Mouse (Mus musculus) cerebellum, adult 11-12 months (tissue): ENCODE data around the gene Fasl.

ENCODE experiments used
- DNase-seq: peaks from one replicate; pipeline ENCODE4 v3.0.0; 2022

The Fasl gene

DNA sequence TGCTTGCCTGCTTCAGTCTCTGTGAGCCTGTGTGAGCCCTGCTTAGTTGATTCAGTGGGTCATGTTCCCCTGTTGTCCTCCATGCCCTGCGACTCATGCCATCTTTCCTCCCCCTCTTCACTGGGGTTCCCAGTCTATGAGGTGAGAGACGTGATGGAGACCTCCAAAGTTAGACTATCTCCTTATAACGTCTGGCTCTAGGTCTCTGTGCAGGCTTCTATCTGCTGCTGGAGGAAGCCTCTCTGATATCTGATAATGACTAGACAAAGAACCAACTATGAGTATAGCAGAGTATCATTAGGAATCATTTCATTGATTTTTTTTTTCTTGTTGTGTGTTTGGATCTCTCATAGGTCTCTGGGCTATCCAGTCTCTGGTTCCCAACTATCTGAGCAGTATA is 31.7 kb downstream of the Fasl start:
- no peak for DNase-seq

DNA sequence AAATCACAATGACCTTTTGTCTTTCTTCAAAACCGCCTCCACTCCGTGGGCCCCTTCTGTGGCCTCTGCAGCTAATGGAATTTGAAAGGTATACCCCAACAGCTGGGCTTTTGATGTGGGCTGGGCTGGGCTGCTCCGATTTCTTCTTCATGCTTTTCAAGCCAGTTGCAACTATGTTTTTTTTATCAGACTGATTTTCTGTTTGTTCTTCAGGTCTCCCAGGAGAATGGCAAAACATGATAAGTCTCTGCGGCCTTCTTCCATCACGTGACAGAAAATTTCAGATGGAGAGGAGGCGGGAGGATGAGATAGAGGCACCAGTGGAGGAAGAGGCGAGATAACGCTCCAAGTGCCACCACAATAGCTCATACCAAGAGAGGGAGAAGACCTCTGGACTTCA is 37.0 kb downstream of the Fasl start:
- no peak for DNase-seq

DNA sequence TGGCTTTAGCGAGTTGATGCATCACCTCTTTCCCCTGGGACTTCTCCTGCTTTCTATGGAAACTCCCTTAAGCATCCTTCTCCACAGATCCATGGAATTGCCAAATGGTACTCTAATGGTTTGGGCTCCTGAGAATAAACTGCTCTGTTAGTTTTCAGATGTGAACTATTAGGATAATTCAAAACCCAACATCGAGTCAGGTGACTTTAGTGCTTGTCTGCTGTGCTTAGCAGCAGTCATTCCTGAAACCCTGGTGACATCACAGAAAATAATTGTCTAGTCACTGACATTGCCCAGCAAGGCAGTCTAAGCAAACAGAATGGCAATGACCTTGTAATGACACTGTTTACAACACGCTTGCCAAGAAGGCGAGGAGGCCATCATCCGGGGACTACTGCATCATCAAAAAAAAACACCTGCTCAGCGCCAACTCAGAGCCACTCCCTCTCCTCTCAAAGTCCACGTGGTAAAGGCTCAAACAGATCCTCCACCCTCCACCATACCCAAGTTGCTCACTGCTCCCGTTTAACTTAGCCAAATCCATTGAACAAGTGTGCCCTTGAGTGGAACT is 37.7 kb downstream of the Fasl start:
- no peak for DNase-seq

- no peak for DNase-seq
Measured at GRCm38 (mm10) chr1:161748685-161749084, 39.6 kb downstream of the Fasl start.

DNA sequence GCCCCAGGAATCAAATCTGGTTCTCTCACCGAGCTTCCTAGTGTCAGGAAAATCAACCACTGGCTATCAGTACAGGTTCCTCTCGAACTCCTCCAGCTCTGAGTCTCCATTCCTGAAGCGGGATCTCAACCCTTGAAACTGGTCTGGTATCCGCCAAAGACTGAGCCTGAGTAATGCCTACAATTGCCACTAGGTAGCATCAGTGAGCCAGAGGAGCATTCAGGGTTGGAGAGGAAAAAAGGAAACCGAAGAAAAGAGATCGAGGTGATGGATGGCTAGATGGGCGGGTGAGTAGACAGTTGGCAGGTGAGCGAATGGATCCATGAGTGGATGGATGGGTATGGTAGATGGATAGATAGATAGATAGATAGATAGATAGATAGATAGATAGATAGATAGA is 40.2 kb downstream of the Fasl start:
- DNase-seq, result no peak

DNA sequence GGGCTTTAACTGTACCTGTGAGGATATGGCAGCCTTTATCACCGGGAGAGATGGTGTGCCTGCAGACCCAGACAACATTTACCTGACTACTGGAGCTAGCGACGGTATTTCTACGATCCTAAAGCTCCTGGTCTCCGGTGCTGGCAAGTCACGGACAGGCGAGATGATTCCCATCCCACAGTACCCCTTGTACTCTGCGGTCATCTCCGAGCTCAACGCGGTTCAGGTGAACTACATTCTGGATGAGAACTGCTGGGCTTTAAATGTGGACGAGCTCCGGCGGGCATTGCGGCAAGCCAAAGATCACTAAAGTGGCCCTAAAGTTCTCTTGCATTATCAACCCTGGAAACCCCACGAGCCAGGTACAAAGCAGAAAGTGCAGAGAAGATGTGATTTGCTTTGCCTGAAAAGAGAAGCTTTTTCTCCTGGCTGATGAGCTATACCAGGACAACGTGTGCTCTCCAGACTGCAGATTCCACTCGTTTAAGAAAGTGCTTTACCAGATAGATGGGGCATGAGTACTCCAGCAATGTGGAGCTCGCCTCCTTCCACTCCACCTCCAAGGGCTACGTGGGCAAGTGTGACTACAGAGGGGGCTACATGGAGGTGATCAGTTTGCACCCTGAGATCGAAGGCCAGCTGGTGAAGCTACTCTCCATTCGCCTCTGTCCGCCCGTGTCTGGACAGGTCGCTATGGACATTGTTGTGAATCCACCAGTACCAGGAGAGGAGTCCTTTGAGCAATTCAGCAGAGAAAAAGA is 41.6 kb downstream of the Fasl start:
- no peak for DNase-seq

- DNase-seq, result no peak
Measured at GRCm38 (mm10) chr1:161744855-161745254, 43.4 kb downstream of the Fasl start.

DNA sequence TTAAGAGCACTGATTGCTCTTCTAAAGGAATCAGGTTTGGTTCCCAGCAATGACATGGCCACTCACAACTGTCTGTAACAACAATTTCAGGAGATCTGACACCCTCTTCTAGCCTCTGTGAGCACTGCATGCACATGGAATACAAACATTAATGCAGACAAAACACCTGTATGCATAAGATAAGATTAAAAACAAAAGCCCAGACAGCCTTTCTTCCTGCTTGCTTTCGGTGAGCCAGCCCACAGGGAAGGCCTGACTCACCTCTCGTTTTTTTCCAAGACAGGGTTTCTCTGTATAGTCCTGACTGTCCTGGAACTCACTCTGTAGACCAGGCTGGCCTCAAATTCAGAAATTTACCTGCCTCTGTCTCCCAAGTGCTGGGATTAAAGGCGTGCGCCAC is 44.1 kb downstream of the Fasl start:
- DNase-seq, result no peak

- no peak for DNase-seq
Measured at GRCm38 (mm10) chr1:161742481-161743267, 45.6 kb downstream of the Fasl start.

- no peak for DNase-seq
Measured at GRCm38 (mm10) chr1:161736848-161737247, 51.4 kb downstream of the Fasl start.

DNA sequence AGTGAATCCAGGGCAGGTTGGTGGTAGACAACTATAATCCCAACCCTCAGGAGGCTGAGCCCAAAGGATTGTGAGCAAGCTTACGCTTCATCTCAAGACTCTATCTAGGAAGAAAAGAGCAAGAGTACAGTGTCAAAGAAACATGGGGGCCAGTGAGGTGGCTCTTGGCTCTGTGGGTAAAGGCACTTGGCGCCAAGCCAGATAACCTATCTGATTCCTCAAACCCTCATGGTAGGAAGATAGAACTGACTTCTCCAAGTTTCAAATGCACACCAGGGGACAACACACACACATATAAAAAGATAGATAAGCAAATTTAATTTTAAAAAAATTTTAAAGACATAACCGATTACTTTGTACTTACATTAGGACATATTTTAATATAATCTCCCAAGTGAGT is 52.0 kb downstream of the Fasl start:
- no peak for DNase-seq

- no peak for DNase-seq
Measured at GRCm38 (mm10) chr1:161735465-161736046, 52.7 kb downstream of the Fasl start.

- DNase-seq, result no peak
Measured at GRCm38 (mm10) chr1:161734741-161735211, 53.5 kb downstream of the Fasl start.

DNA sequence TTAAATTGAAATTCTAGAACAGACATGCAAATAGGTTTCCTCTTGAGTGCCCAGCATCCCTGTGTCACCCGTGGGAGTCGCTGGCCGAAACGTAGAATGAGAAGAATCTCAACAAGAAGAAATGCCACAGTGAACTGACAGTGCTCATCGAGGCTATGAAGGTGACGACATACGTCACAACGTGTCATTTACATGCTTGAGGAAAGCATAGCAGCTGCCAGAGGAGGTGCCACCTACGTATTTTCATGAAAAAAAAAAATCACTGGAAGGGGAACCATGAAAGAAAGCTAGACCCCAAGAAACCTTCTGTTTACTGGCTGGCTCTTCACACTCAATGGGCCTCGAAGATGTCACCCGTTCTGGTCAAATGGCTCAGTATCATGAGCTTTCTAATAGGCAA is 54.0 kb downstream of the Fasl start:
- DNase-seq, result no peak
